Mouse (Mus musculus): ENCODE results near the gene Myo18b.

GRCm38 (mm10) chr5:112655986-112656541 is 240.1 kb downstream of the Myo18b start:
- TF ChIP-seq CTCF (IDR thresholded peaks at IDR 0.05; ENCODE audit: extremely low read depth, insufficient read depth, insufficient read length, insufficient replicate concordance), result no peak
- no peak for TF ChIP-seq POLR2A (IDR thresholded peaks at IDR 0.05; ENCODE audit: low read depth, low read length)

Measured in spleen, adult 2 months (tissue).